Mouse (Mus musculus) T-helper 2 cell (primary cell): ENCODE results near the gene Car1.
"Not testable (repeated sequence)": the region's sequence is repeated elsewhere in the genome, so short reads cannot be mapped to it uniquely, and the experiment has no call there.

Source experiments
- in situ Hi-C: fragments of 300-600 bp; cut with MboI, MseI; formaldehyde crosslinking; loops from one replicate; pipeline ENCODE4 v1.15.1; 2025; ENCODE audit warnings: high pct_unique_total_duplicates

Car1 gene

DNA sequence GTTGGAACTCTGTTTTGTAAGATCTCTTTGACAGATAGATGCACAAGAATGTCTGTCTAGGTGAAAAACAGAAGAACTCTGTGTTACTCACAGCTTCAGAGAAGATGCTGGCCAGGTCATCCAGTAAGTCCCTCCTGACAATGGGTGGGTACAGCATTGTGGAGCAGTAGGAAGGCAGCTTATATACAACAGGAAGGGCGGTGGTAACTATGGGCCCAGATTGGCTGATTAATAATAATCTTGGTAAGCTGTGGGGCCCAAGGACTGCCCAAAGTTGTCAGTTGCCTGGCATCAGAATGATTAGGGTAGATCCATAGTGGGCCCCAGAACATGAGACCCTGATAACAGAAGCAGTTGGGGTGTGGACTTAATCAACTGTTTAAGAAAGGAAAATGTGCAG lies at the start of gene Car1:
Car1 (minus strand) TSS at position 158 of the 400 bp plus-strand sequence.
- in situ Hi-C loops, result no loop called here

DNA sequence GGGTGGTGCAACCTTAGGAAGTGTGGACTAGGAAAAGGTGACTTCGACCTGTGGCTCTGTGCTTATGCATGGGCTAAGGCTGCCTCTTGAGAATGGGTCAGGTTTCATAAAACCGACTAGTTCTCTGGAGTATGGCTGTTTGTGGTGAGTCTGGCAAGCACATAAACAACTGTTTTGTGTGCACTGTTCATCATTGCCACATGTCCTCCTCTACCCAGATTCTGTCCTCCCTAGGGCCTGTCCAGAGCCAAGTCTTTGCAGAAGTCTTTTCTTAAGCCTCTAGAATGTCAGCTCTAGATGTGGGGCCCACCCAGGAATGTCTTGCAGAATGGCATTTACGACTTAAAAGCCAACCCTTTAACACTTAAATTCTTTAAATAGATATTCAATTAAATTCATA lies 49.7 kb upstream of the Car1 start:
- in situ Hi-C loops, result no loop called here

DNA sequence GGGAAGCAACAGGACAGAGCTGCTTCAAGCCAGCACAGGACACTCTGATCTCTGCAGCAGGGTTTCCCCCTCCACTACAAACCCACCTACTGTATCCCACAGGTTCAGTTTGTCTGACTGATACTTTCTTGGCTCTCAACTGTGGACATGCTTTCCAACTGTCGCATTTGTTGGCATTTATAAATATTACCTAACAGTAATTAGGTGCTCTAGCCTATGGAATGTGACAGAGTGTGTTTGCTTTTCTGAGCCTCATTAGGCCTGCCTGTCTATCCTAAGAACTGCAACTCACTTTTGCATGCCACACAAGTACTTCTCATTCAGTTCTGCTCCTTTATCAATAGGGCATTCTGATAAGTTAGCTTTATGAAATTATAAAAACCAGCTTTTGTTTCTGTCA lies 46.3 kb upstream of the Car1 start:
- in situ Hi-C loops, result no loop called here

DNA sequence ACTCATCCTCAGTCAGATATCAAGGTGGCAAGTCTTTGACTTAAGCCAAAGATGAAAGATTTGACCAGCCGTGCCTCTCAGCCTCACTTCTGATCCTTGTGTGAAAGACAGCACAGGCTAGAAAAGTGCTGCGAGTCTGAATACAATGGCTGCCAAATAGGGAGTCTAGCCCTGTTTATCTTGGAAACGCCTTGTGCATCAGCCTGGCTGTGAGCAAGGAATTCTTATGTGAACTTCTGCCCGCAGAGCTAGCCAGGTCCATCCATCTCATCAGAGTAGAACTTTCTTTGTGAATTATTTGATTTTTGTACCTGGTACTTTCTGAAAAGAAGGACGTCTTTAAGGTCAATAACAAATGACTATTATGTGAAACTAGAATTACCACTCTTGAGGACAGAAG lies 45.8 kb upstream of the Car1 start:
- in situ Hi-C loops, result no loop called here

DNA sequence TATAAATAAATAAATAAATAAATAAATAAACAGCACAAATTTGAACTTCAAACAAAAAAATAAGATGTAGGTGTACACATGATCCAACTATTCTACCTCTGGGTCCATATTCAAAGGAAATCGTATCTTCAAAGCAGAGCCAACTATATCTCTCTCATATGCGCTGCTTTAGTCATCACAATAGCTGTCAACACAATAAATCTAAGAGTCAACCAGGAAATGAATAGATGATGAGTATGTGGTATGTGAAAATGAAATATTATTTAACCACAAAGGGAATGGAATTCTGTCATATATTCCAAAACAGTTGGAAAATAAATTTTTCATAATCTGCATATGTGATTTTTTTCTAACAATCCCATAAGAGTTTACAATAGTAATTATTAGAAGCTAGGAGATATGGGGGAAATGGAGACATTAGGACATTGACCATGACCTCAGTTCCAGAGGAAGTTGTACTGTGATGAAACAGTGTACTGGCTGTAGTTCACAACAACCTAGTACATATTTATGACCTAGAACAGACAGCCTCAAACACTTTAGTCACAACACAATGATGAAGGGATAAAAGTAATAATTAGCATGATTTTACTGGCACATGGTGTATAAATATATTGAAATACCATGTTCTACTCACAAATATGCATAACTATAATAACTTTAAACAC lies 40.6 kb upstream of the Car1 start:
- in situ Hi-C loops, result no loop called here

DNA sequence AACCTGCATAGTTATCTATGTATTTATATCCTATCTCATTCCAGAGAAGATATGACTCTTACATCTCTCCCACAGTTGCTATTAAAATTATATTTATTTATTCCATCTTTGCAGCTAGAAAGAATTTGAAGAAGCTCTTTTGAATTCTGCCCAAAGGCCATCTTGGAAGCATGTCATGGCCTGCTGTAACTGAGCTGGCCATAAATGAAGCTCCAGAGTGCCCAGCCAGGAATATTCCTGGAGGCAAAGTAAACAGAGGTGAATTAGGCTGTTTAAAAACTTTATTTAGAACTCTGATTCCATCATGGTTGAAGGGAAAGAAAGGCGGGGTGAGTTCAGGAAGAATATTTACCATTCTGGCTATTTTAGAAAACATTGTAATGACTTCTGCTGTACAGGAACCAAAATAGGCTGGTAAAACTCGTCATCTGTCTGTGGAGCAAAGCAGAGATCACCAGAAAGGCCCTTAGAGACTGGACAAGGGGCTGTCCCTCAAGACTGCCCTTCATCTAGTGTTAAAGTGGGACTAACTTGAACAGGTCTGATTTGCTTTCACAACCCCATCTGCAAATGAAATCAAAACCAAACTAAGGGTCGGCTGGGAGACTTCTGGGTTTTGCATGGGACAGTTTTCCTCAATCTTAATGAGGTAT lies 31.4 kb upstream of the Car1 start:
- in situ Hi-C loops, result no loop called here

DNA sequence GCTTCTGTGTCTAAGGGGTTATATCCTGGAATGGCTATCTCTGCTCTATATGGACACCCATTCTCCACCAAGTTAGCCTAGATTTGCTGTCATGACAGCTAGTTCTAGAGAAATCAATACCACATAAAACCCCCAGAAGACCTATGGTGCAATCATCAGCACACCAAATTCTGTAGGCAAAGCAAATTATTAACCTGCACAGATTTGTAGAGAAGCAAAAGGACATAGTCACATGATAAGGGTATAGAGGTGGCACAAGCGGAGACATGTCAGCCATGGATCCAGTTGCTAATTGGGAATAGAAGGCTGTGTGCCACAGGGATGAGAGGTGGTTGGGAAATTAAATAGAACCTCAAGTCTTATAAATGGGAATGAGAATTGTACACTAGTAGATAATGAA lies 30.8 kb upstream of the Car1 start:
- in situ Hi-C loops, result no loop called here

DNA sequence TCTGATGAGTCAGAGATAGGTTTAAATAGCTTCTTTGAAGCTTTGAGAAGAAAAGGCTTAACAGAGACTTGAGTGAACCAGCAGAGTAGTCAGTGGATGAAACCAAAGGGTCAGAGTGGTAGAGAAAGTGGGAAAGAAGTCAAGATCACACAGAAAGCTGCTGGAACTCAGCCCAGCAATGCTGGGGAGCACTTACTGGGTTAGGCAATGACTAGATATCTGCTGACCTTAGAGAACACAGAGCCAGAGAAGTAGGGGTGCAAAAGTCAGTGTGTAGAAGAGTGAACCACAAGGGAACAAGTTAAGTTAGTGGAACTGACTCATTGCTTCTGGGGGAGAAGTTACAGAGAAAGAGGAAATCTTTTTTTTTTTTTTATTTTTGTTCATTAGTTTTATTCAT lies 24.6 kb upstream of the Car1 start:
- in situ Hi-C loops, result no loop called here

DNA sequence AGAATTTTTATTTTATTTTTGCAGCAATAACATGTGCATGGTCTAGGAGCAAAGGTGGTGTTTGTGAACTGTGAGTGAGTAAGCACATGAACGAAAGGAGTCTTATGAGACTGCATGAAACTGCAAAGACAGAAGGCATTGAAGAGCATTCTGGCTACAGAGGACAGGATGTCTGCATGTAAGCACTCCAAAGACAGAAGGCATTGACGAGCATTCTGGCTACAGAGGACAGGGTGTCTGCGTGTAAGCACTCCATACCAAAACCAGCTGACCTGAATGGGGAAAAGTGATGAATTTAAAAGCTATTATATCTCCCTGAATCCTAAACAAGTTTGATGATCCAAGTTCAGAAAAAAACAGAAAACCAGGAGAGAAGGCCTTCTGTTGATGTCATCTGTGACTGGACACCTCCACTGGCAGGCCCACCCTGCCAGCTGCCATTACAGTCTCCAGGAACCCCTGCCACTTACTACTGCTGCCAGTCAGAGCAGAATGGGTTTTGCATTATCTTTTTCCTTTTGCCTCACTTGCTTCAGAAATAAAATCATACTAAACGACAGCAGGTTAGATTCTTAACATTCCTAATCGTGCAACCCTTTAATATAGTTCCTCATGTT lies 23.2 kb upstream of the Car1 start:
- in situ Hi-C loops, result no loop called here

DNA sequence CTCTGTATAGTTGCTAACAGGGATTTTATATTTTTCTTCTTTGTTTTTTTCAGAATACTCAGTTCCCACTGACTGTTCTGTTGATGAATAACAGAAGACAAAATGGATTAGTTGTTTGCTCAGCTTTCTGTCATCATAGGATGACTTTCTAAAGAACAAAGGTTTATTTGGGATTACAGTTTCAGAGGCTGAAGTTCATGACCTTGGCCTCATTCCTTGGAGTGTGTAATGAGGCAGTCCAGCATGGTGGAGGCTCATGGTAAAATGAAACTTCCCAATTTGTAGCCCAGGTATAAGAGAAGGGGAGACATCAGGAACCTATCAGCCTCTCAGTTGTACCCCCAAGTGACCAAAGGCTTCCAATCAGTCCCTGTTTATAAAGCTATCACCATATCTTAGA lies 20.7 kb upstream of the Car1 start:
- in situ Hi-C loops, result no loop called here

DNA sequence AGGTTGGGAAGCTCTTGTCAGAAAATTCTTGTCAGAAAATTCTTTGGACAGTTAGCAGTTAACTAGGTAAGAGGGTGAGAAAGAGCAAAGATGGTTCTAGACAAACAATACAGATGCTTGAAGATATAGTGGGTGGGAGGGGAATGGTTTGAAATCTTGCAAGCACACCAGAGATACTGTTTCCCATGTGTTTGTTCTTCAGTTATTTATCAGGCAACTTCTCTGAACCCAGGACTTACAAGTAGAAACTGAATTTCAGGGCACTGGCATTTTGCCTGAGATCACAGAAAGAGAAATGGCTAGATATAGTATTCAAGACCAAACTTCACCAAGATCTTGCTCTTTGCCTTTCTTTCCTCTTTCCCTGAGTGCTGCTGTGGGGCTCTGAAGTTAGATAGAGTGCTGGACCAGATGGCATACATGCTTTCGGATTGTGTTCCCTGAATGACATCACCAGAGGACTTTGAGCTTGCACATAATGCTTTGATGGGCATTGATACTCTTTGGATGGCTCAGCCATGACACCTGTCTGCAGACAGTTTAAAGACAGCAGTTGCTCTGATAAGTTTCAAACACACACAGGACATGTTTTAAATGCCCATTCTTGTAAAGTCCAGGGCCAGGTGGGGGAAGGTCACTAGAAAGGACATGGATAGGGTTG lies 11.8 kb upstream of the Car1 start:
- in situ Hi-C loops, result no loop called here

DNA sequence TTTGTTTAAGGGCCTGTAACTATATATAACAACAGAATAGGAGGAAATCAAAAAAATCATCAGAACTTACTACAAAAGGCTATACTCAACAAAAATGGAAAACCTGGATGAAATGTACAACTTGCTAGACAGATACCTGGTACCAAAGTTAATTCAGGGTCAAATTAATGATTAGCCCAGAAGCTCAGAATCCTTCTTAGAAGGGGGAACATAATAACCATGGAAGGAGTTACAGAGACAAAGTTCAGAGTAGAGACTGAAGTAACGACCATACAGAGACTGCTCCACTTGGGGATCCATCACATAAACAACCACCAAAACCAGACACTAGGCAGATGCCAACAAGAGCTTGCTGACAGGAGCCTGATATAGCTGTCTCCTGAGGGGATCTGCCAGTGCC lies 7.2 kb upstream of the Car1 start:
- in situ Hi-C loops, result not testable (repeated sequence)

DNA sequence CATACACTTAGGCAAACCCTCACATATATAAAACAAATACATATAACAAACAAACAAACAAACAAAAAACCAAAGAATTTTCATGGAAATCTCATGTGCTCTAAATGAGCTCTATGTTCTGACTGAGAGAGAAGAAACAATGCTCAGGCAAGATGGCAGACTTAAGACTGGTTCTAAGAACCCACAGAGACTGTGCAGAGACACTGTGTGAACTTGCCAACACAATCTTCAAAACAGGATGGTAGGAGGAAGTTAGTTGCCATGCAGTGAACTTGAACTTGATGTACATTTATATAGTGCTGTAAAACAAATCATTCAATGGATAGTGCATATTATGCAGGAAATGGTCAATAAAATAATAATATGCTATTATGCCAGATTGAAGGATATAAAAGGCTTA lies 1.5 kb downstream of the Car1 start:
- in situ Hi-C loops, result no loop called here

DNA sequence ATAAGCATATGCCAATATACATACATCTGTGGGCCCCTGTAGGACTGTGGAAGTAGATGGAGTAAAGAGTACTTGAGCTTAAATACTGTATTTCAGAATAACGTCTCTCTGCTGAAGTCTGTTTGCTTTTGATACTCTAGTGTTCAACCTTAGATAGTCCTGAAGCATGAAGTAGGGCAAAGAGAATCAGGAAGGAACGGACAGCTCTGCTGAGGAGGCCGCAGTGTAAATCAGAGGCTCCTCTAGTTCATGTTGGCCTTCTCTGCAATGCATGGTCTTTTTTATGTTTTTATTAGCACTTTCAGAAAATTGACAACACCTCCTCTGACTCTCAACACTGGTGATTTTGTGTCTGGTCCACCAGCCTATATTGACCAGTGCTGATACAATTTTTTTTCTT lies 2.2 kb downstream of the Car1 start:
- in situ Hi-C loops, result no loop called here

DNA sequence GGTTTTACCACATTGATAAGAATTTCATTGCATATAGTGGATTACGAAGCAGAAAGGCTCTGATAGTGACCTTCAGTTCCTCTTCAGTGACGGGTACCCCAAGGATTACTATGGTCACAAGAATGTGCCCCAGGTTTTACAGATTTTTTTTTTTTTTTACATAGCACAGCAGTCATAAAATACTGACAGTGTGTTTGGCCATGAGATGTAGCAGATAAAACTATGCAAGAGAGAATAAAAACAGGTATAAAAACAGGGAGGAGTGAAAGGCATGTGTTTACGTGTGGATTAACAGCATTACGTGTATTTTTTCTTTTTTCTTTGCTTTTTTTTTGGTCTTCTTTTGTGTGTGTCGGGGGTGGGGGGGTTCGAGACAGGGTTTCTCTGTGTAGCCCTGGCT lies 3.3 kb downstream of the Car1 start:
- in situ Hi-C loops, result no loop called here

DNA sequence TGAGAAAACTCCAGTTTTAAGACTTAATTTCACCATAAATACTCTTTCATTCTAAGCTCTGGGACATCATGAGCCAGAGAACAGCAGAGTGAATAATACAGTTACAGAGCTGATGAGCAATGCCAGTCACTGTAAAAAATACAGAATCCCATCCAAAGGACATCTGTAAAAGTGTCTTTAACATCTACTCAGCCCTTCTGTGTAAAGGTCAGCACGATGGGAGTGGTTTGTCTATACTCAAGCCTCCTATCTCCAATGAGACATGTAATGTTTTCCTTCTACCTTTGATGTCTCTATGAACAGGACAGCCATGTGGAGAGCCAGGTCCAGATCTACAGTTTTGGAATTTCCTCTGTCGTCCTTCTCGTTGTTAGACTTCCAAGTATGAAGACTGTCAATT lies 11.1 kb downstream of the Car1 start:
- in situ Hi-C loops, result no loop called here

DNA sequence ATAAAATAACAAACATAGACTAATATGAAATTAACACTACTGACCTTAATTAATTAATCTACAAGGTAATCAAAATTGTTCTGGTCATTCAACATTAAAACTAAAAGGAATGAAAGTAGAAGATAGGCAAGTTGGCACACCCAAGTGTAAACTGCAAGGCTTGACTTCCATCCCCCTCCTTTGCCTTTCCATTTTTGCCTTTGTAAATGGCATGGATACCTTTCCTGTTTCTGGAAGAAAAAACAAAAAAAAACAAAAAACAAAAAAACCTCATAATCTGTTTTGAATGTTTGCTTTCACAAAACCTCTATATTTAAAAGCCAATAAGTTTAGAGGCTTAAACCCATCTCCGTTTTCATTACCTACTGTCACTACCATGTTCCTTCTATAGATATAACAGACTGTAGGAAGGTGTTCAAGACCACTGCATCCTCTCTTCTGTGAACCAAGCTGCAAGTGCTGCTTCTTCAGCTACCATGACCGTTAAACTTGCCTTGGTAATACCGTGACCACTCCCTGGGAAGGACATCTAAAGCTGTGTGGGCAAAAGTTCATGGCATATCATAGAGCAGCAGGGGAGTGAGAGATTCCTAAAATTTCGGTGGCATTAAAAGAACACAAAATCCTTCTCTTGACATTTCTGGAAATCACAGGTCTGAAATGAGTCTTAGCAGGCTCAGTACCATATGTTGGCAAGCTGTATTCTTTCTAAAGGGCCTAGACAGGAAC lies 12.7 kb downstream of the Car1 start:
- in situ Hi-C loops, result no loop called here

DNA sequence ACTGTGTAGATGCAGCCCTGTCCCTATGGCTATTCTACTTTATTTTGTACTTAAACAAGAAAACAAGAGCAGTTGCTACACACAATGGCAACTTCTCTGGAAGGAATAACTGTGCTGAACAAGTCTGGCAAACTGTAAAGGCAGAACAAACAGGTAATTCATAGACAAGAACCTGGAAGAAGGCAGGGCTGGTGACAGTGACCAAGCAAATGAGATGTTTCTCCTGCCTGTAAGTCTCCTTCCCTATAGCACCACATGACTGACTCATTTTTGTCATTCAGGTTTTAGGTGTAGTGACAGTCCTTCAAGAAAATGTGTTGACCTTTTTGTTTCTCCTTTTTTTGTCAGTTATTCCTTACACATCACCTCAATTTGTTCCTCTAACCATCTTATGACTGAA lies 16.1 kb downstream of the Car1 start:
- in situ Hi-C loops, result no loop called here

DNA sequence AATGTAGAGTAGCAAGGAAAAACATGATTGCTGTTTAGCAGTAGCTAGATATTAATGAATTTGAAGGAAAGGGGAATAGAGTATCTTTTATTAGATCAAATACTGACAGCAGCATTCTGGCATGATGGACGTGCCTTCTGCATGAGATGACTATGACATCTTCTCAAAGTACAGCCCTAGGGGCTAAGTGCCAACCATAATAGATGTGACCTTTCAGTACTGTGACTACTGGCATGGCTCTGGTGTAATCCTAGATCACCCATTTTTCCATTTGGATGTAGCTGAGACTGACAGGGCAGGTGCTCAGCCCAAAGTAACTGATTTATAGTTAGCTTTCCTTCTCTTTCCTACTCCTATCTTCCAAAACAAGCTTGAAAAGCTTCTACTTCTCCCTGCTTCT lies 20.6 kb downstream of the Car1 start:
- in situ Hi-C loops, result no loop called here

DNA sequence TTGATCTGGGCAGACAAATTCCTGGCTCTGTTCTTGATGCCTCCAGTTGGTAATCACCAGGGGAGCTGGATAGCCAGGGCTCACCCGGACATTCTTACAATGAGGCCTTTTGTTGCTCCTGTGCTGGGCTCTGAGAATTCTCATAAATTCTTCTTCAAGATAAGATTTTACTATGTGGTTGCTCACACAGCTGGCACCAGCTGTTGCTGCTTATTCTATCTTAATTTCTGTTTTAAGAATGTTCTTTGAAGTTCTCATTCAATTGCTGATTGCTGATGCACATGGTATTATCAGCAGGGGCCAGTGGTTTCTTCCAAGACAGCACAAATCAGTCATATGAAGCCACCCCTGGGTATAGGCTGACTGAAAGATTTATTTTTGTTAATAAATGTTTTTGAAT lies 21.0 kb downstream of the Car1 start:
- in situ Hi-C loops, result no loop called here

DNA sequence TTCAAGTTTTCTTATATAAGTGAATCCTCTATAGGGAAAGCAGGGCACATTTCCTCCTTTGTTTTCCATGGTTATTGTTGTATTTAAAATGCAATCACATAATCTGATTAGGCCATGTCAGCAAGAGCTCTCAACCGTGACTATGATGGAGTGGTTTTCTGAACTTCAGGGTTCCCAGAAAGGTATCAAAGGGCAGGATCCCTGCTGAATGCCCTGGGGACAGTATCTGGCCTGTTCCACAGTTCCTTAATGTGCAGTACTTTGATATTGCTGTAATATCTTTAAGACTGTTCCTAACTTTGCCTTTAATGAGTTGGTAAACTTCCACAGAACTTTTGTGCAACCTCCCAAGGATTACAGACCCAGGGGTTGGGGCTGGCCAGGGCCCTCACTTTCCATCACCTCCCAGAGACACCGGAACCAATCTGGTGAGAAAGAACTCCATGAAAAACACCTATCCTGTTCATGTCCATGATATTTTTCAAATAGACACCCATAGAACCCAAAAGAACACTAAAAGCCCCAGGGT lies 21.6 kb downstream of the Car1 start:
- in situ Hi-C loops, result no loop called here

DNA sequence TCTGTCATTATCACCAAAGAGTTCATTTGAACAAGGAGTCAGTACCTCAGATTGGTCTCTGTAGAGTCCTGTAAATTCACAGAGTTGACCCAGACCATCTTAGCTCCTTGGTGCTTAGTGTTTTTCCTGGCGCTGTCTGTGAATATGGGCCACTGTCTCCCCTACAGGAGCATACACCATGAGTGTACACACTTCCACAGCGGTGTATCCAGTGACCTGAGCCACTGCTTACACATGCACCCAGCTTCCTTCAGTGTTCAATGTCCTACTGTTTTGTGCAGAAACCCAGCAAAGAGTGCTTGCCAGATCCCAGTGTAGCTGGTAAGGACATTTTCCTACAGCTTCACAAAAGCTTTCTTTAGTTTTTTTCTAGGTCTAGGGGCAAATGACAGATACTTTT lies 22.8 kb downstream of the Car1 start:
- in situ Hi-C loops, result no loop called here
